Mouse (Mus musculus) forebrain, embryonic 11.5 days (tissue): ENCODE data around the gene Mark4. TPM values are rescaled to one million over a fixed set of nuclear protein-coding genes. Genes with fewer than 3 reads are reported as not detected.
A peak's percentile ranks its signal among the peaks of the same experiment; 100 is the strongest.

ENCODE experiments used
- ATAC-seq: fragments of 200-750 bp; cut with Nextera tagmentation; replicated peaks from 2 replicates; pipeline ENCODE4 v1.8.0; 2017; ENCODE audit warnings: moderate TSS enrichment; ENCODE audit not compliant: low FRiP score
- DNase-seq: peaks from one replicate; pipeline ENCODE4 v3.0.0-alpha.2; 2017; ENCODE audit warnings: low spot score
- H3K27ac ChIP-seq: fragments of 300-500 bp; sonication (generic); 2 replicates; pipeline ENCODE4 v1.5.1; 2014; ENCODE audit warnings: low read depth, low read length
- H3K27me3 ChIP-seq: fragments of 300-500 bp; sonication (generic); 2 replicates; pipeline ENCODE4 v1.6.1; 2014; ENCODE audit warnings: mild to moderate bottlenecking, low read length, mixed read lengths; ENCODE audit not compliant: control insufficient read depth, insufficient read depth
- H3K36me3 ChIP-seq: fragments of 300-500 bp; sonication (generic); 2 replicates; pipeline ENCODE4 v1.6.1; 2014; ENCODE audit warnings: mild to moderate bottlenecking, low read length, moderate library complexity, mixed read lengths; ENCODE audit not compliant: control insufficient read depth, insufficient read depth
- H3K4me1 ChIP-seq: fragments of 300-500 bp; sonication (generic); replicated peaks from 2 replicates; pipeline ENCODE4 v1.6.1; 2014; ENCODE audit warnings: low read length, mixed read lengths; ENCODE audit not compliant: control insufficient read depth, insufficient read depth
- H3K4me2 ChIP-seq: fragments of 300-500 bp; sonication (generic); 2 replicates; pipeline ENCODE4 v1.6.1; 2014; ENCODE audit warnings: low read depth, mild to moderate bottlenecking, low read length, moderate library complexity, mixed read lengths; ENCODE audit not compliant: severe bottlenecking
- H3K4me3 ChIP-seq: fragments of 300-500 bp; sonication (generic); 2 replicates; pipeline ENCODE4 v1.5.1; 2014; ENCODE audit warnings: low read depth, low read length
- H3K9ac ChIP-seq: fragments of 300-500 bp; sonication (generic); 2 replicates; pipeline ENCODE4 v1.6.1; 2014; ENCODE audit warnings: low read length
- H3K9me3 ChIP-seq: fragments of 300-500 bp; sonication (generic); 2 replicates; pipeline ENCODE4 v1.6.1; 2016; ENCODE audit warnings: low read length, mixed read lengths; ENCODE audit not compliant: control insufficient read depth
- WGBS: fragments of 180-500 bp; shearing (Covaris S2); extraction: QIAGEN DNeasy Blood & Tissue Kit; methylation state at CpG from one replicate; pipeline ENCODE4 v1.1.7; 2014; 5-methylcytosine and 5-hydroxymethylcytosine counted together
- polyA plus RNA-seq: library from polyadenylated mRNA; unstranded; fragments of >200 nt; fragmentation: Nextera tagmentation; extraction: Ambion mirVana; gene quantifications from 2 replicates; pipeline ENCODE4 v1.2.1, GENCODE M21; 2014

Gene Mark4
- polyA plus RNA-seq, 1 experiment from 2014 or later = 11.0 TPM

GRCm38 (mm10) chr7:19388699-19389413 is 69.8 kb downstream of the Mark4 start:
- Histone ChIP-seq H3K4me3 (no peak overlapping the region), H3K36me3 (peaks cover 24% of the 10 kb centered on the region), H3K4me2 (no peak overlapping the region), H3K9ac (no peak overlapping the region), H3K27ac (peak overlapping the region; percentile 39; the same call in 1 of the 2 replicates), H3K4me1 (no peaks in the 10 kb centered on the region; the same call in 1 of the 2 replicates), H3K9me3 (no peaks in the 10 kb centered on the region), H3K27me3 (no peaks in the 10 kb centered on the region)
- no peak for DNase-seq
- 77% methylated on average over 10 of the region's 10 CpGs for WGBS
- ATAC-seq = no peak

- ATAC-seq (no peak), DNase-seq (no peak)
- H3K4me3 ChIP-seq = no peak overlapping the region
- H3K9me3 ChIP-seq = no peaks in the 10 kb centered on the region
- peaks cover 11% of the 10 kb centered on the region for H3K36me3 ChIP-seq
- H3K27me3 ChIP-seq = no peaks in the 10 kb centered on the region
- peaks cover 3% of the 10 kb centered on the region; the same call in 1 of the 2 replicates for H3K4me1 ChIP-seq
- 85% methylated on average over 9 of the region's 9 CpGs for WGBS
- no peak overlapping the region for H3K4me2 ChIP-seq
- no peak overlapping the region for H3K27ac ChIP-seq
- no peak overlapping the region for H3K9ac ChIP-seq
Observed at GRCm38 (mm10) chr7:19383708-19384107, 74.9 kb downstream of the Mark4 start.

- H3K27me3 ChIP-seq = no peaks in the 10 kb centered on the region
- no peak; the same call in 1 of the 2 replicates for ATAC-seq
- H3K4me2 ChIP-seq = peak overlapping the region; percentile 73
- WGBS = under 1% methylated on average over 20 of the region's 37 CpGs
- no peak for DNase-seq
- H3K36me3 ChIP-seq = peaks cover 5% of the 10 kb centered on the region
- peak overlapping the region; percentile 75 for H3K9ac ChIP-seq
- H3K27ac ChIP-seq = peak overlapping the region; percentile 7; the same call in 1 of the 2 replicates
- no peaks in the 10 kb centered on the region for H3K9me3 ChIP-seq
- peaks cover 3% of the 10 kb centered on the region; the same call in 1 of the 2 replicates for H3K4me1 ChIP-seq
- H3K4me3 ChIP-seq = peak overlapping the region; percentile 67
Observed at GRCm38 (mm10) chr7:19382166-19382541, 76.5 kb downstream of the Mark4 start.

- Histone ChIP-seq H3K27ac (peak within 1 kb of the TSS; percentile 7; the same call in 1 of the 2 replicates), H3K4me3 (peak within 1 kb of the TSS; percentile 67), H3K4me2 (peak within 1 kb of the TSS; percentile 73), H3K4me1 (peaks cover 3% of the 10 kb centered on the region; the same call in 1 of the 2 replicates), H3K27me3 (no peaks in the 10 kb centered on the region), H3K9me3 (no peaks in the 10 kb centered on the region), H3K9ac (peak within 1 kb of the TSS; percentile 75), H3K36me3 (peaks cover under 1% of the 10 kb centered on the region)
- 8% methylated on average over 43 of the region's 48 CpGs for WGBS
- DNase-seq = peak; percentile 99
- peak; percentile 96 for ATAC-seq
Observed at GRCm38 (mm10) chr7:19381377-19382165, 77.0 kb downstream of the Mark4 start, which contains the start of gene Ercc2. Ercc2 (plus strand) TSS chr7:19382010.

GRCm38 (mm10) chr7:19378049-19378448 is 80.6 kb downstream of the Mark4 start:
- ATAC-seq (no peak), DNase-seq (no peak)
- Histone ChIP-seq H3K4me1 (no peaks in the 10 kb centered on the region; the same call in 1 of the 2 replicates), H3K9ac (no peak overlapping the region), H3K4me2 (no peak overlapping the region), H3K27ac (no peak overlapping the region), H3K4me3 (no peak overlapping the region), H3K9me3 (no peaks in the 10 kb centered on the region), H3K27me3 (no peaks in the 10 kb centered on the region), H3K36me3 (no peaks in the 10 kb centered on the region)
- WGBS = 74% methylated on average over 8 of the region's 8 CpGs

- Histone ChIP-seq H3K4me2 (no peak overlapping the region), H3K4me1 (no peaks in the 10 kb centered on the region), H3K9ac (no peak overlapping the region), H3K27me3 (no peaks in the 10 kb centered on the region), H3K27ac (no peak overlapping the region), H3K36me3 (no peaks in the 10 kb centered on the region), H3K4me3 (no peak overlapping the region), H3K9me3 (no peaks in the 10 kb centered on the region)
- ATAC-seq (no peak), DNase-seq (no peak)
- 86% methylated on average over 4 of the region's 4 CpGs for WGBS
Observed at GRCm38 (mm10) chr7:19376019-19376418, 82.6 kb downstream of the Mark4 start.

- 87% methylated on average over 18 of the region's 18 CpGs for WGBS
- Histone ChIP-seq H3K4me2 (no peak overlapping the region), H3K9ac (no peak overlapping the region), H3K9me3 (no peaks in the 10 kb centered on the region), H3K4me3 (no peak overlapping the region), H3K27me3 (no peaks in the 10 kb centered on the region), H3K36me3 (no peaks in the 10 kb centered on the region), H3K4me1 (no peaks in the 10 kb centered on the region), H3K27ac (no peak overlapping the region)
- DNase-seq = no peak
- ATAC-seq = no peak
Observed at GRCm38 (mm10) chr7:19375368-19375767, 83.3 kb downstream of the Mark4 start.
